Comparison of ENCODE assay signal across 8 mouse cellular contexts in genomic region chr2:37780270-37780929, GRCm38 (mm10). TPM values are rescaled to one million over a fixed set of nuclear protein-coding genes. Genes with fewer than 3 reads are reported as not detected.
A peak's percentile ranks its signal among the peaks of the same experiment; 100 is the strongest.
DNase-seq lines count a peak whose midpoint lies in the region; ATAC-seq and TF ChIP-seq lines count a peak whose summit lies in the region.

No protein-coding gene starts in this region.

- H3K4me2 ChIP-seq in CH12.LX (ENCODE audit: insufficient read depth, low read depth, poor library complexity, severe bottlenecking) = peak overlapping the region; percentile 65
- peak overlapping the region; percentile 37 for H3K4me2 ChIP-seq in kidney, embryonic 14.5 days (replicated peaks; ENCODE audit: low read depth, low read length)

- H3K9ac ChIP-seq in CH12.LX (ENCODE audit: insufficient read depth, low read depth) = no peak overlapping the region; the same call in 1 of the 2 replicates
- peak overlapping the region; percentile 34 for H3K9ac ChIP-seq in kidney, embryonic 14.5 days (ENCODE audit: low read depth, low read length)

- intact Hi-C loops in left cerebral cortex, adult 2 months (cut with DNase I) = no loop called here

- WGBS in heart, embryonic 10.5 days = under 1% methylated on average over 14 of the region's 14 CpGs
- WGBS in kidney, embryonic 14.5 days = 2% methylated on average over 14 of the region's 14 CpGs

- H3K4me3 ChIP-seq in CH12.LX (replicated peaks in 1 of 3; ENCODE audit: low read depth in 2 of 3, low read length in 2 of 3, poor library complexity in 1 of 3) = no peak overlapping the region
- H3K4me3 ChIP-seq in bone marrow macrophage, adult 2 months (ENCODE audit: insufficient read depth, low read length) = peak overlapping the region; percentile 2; the same call in 1 of the 2 replicates
- H3K4me3 ChIP-seq in heart, embryonic 10.5 days = peak overlapping the region; percentile 41
- peak overlapping the region; percentile 21 for H3K4me3 ChIP-seq in kidney, embryonic 14.5 days (ENCODE audit: low read length)
- no peak overlapping the region; the same call in 1 of the 2 replicates for H3K4me3 ChIP-seq in left cerebral cortex, adult 2 months

- H3K9me3 ChIP-seq in CH12.LX (replicated peaks; ENCODE audit: low read length) = no peaks in the 10 kb centered on the region
- no peaks in the 10 kb centered on the region for H3K9me3 ChIP-seq in heart, embryonic 10.5 days
- no peaks in the 10 kb centered on the region for H3K9me3 ChIP-seq in kidney, embryonic 14.5 days (ENCODE audit: control insufficient read depth, low read length)

- TF ChIP-seq POLR2A in CH12.LX (IDR thresholded peaks at IDR 0.05; ENCODE audit: low read depth, low read length) = no peak
- TF ChIP-seq POLR2A in bone marrow macrophage, adult 2 months (IDR thresholded peaks at IDR 0.05; ENCODE audit: borderline replicate concordance, low read depth, low read length) = no peak

- H3K27ac ChIP-seq in CH12.LX (ENCODE audit: insufficient read depth, low read depth) = no peak overlapping the region
- H3K27ac ChIP-seq in bone marrow macrophage, adult 2 months (ENCODE audit: insufficient read depth, low read depth, low read length) = no peak overlapping the region
- H3K27ac ChIP-seq in heart, embryonic 10.5 days = peak overlapping the region; percentile 83
- H3K27ac ChIP-seq in kidney, embryonic 14.5 days (ENCODE audit: low read depth, low read length) = 0 out of 2 replicates have a peak overlapping the region, but pooled peaks have one; percentile 17
- no peak overlapping the region for H3K27ac ChIP-seq in left cerebral cortex, adult 2 months

- TF ChIP-seq RAD21 in CH12.LX (IDR thresholded peaks at IDR 0.05; ENCODE audit: low read depth, low read length) = no peak

- TF ChIP-seq CTCF in CH12.LX (conservative IDR thresholded peaks at IDR 0.05 in 1 of 2, IDR thresholded peaks at IDR 0.05 in 1 of 2; ENCODE audit: low read depth in 2 of 2, low read length in 2 of 2) = no peak
- TF ChIP-seq CTCF in bone marrow macrophage, adult 2 months (IDR thresholded peaks at IDR 0.05; ENCODE audit: low read depth, low read length) = no peak
- TF ChIP-seq CTCF in left cerebral cortex, adult 2 months (IDR thresholded peaks at IDR 0.05) = no peak

- TF ChIP-seq EP300 in CH12.LX (IDR thresholded peaks at IDR 0.05; ENCODE audit: low read length) = no peak

- dilution Hi-C loops in CH12.LX (cut with MboI; ENCODE audit: extremely low pct_ligation_motif_present, extremely low pct_unique_long_range_greater_than_20kb, low sequenced_read_pairs) = no loop called here

- in situ Hi-C loops in CH12.LX (cut with MboI; ENCODE audit: low pct_ligation_motif_present, low pct_unique_long_range_greater_than_20kb, low sequenced_read_pairs) = no loop called here

- ATAC-seq in kidney, embryonic 14.5 days (ENCODE audit: low FRiP score, low TSS enrichment) = peak; percentile 50

- no peaks in the 10 kb centered on the region for H3K79me2 ChIP-seq in CH12.LX (replicated peaks; ENCODE audit: control insufficient read depth, extremely low read depth, insufficient read depth, poor library complexity, severe bottlenecking)

- DNase-seq in CH12.LX (ENCODE audit: extremely low read depth) = peak; percentile 72
- DNase-seq in heart, embryonic 10.5 days (ENCODE audit: low spot score) = peak; percentile 97
- peak; percentile 78 for DNase-seq in lung, postnatal 10 days
- DNase-seq in retina, postnatal 7 days (ENCODE audit: low read depth, low spot score) = peak; percentile 88
- no peak for DNase-seq in right cerebral cortex, postnatal 4 days
- DNase-seq in left cerebral cortex, adult 2 months (ENCODE audit: extremely low spot score in 1 of 2, low spot score in 2 of 2) = no peak

- H3K36me3 ChIP-seq in CH12.LX (replicated peaks in 1 of 2; ENCODE audit: control insufficient read depth in 1 of 2, insufficient read depth in 1 of 2, low read length in 1 of 2) = no peaks in the 10 kb centered on the region
- no peaks in the 10 kb centered on the region; the same call in 1 of the 2 replicates for H3K36me3 ChIP-seq in heart, embryonic 10.5 days
- no peaks in the 10 kb centered on the region for H3K36me3 ChIP-seq in kidney, embryonic 14.5 days (ENCODE audit: control insufficient read depth, insufficient read depth, low read length)

- H3K27me3 ChIP-seq in CH12.LX (replicated peaks) = no peaks in the 10 kb centered on the region
- no peaks in the 10 kb centered on the region for H3K27me3 ChIP-seq in heart, embryonic 10.5 days (ENCODE audit: insufficient read depth, poor library complexity, severe bottlenecking)
- H3K27me3 ChIP-seq in kidney, embryonic 14.5 days (ENCODE audit: control insufficient read depth, insufficient read depth, low read length) = peaks cover 6% of the 10 kb centered on the region

- H3K4me1 ChIP-seq in CH12.LX (ENCODE audit: control insufficient read depth in 1 of 2, insufficient read depth in 2 of 2) = peaks cover 15 to 23% of the 10 kb centered on the region in 2 experiments
- H3K4me1 ChIP-seq in bone marrow macrophage, adult 2 months (ENCODE audit: control insufficient read depth, insufficient read depth, low read length) = no peaks in the 10 kb centered on the region; the same call in 1 of the 2 replicates
- H3K4me1 ChIP-seq in heart, embryonic 10.5 days = peaks cover 87% of the 10 kb centered on the region
- peaks cover 47% of the 10 kb centered on the region for H3K4me1 ChIP-seq in kidney, embryonic 14.5 days (ENCODE audit: control insufficient read depth, insufficient read depth, low read length)

TF ChIP-seq in CH12.LX, 34 proteins besides CTCF, POLR2A, EP300 and RAD21:
- TF ChIP-seq UBTF (IDR thresholded peaks at IDR 0.05; ENCODE audit: low read depth, low read length) = 0 out of 2 replicates have a peak, but pooled peaks have one; percentile 27
- TF ChIP-seq ELF1 (IDR thresholded peaks at IDR 0.05; ENCODE audit: low read depth, low read length) = no peak
- TF ChIP-seq NRF1 (IDR thresholded peaks at IDR 0.05; ENCODE audit: low read depth, low read length) = 0 out of 2 replicates have a peak, but pooled peaks have one; percentile 24
- TF ChIP-seq MXI1 (IDR thresholded peaks at IDR 0.05; ENCODE audit: low read depth, low read length) = 0 out of 2 replicates have a peak, but pooled peaks have one; percentile 38
TF ChIP-seq in CH12.LX: peak in this region for 3.

RNA-seq across cellular contexts. Expression of gene Crb2, which starts 4.4 kb away (rescaled TPM):
- total RNA-seq in CH12.LX (2012; rRNA removed) (0.04 and 0.13 TPM in 2 replicates), CH12.LX (2014; rRNA removed) (not detected in 2 replicates)
- polyA plus RNA-seq in CH12.LX (2012; ENCODE audit: insufficient read length, low read depth) = 0.07 TPM in 2 replicates
- polyA plus RNA-seq in bone marrow macrophage, adult 2 months (2012; ENCODE audit: insufficient read depth, insufficient read length, missing spikeins) = not detected in 2 replicates
- 15.2 and 18.5 TPM in 2 replicates for polyA plus RNA-seq in heart, embryonic 10.5 days (2016; fragmentation: Nextera tagmentation; extraction: Ambion mirVana)
- 2.2 and 3.2 TPM in 2 replicates for polyA plus RNA-seq in kidney, embryonic 14.5 days (2014; fragmentation: Nextera tagmentation; extraction: Ambion mirVana)
- total RNA-seq in left cerebral cortex, adult 2 months (2021) = 1 to 10 TPM; 2.9 to 4.4 TPM

Comparison
In these comparisons a context has a peak if more than half of its experiments do, and no peak if none do; other contexts are left out.
1. DNase-seq: peak in CH12.LX (single experiment), heart, embryonic 10.5 days (single experiment), lung, postnatal 10 days (single experiment) and retina, postnatal 7 days (single experiment); none in right cerebral cortex, postnatal 4 days (single experiment) and left cerebral cortex, adult 2 months (0 of 2).
2. H3K27ac ChIP-seq: peak in heart, embryonic 10.5 days (single experiment) and kidney, embryonic 14.5 days (single experiment); none in CH12.LX (single experiment), bone marrow macrophage, adult 2 months (single experiment) and left cerebral cortex, adult 2 months (single experiment).
3. H3K4me3 ChIP-seq: peak in bone marrow macrophage, adult 2 months (single experiment), heart, embryonic 10.5 days (single experiment) and kidney, embryonic 14.5 days (single experiment); none in CH12.LX (0 of 3) and left cerebral cortex, adult 2 months (single experiment).